Mouse (Mus musculus) lung, postnatal 10 days (tissue): Measurements from ENCODE around the gene Specc1.

Experiments used
- DNase-seq: peaks from one replicate; pipeline ENCODE4 v3.0.0; 2021

Specc1 gene

GRCm38 (mm10) chr11:62018315-62019205, 62.0 kb downstream of the Specc1 start:
- peak; percentile 55 for DNase-seq

- no peak for DNase-seq
Measured at GRCm38 (mm10) chr11:62019857-62020256, 63.3 kb downstream of the Specc1 start.

GRCm38 (mm10) chr11:62020898-62021297, 64.3 kb downstream of the Specc1 start:
- no peak for DNase-seq

- DNase-seq = peak; percentile 47
Measured at GRCm38 (mm10) chr11:62022105-62022504, 65.5 kb downstream of the Specc1 start.

- DNase-seq = peak; percentile 51
Measured at GRCm38 (mm10) chr11:62022718-62023493, 66.3 kb downstream of the Specc1 start.

GRCm38 (mm10) chr11:62023494-62024233, 67.1 kb downstream of the Specc1 start:
- peak; percentile 64 for DNase-seq

- DNase-seq = no peak
Measured at GRCm38 (mm10) chr11:62024234-62024601, 67.7 kb downstream of the Specc1 start.

GRCm38 (mm10) chr11:62024952-62025351, 68.4 kb downstream of the Specc1 start:
- no peak for DNase-seq

GRCm38 (mm10) chr11:62025770-62026169, 69.2 kb downstream of the Specc1 start:
- no peak for DNase-seq

GRCm38 (mm10) chr11:62026345-62026815, 69.8 kb downstream of the Specc1 start:
- no peak for DNase-seq

- DNase-seq = no peak
Measured at GRCm38 (mm10) chr11:62027271-62027670, 70.7 kb downstream of the Specc1 start.

- no peak for DNase-seq
Measured at GRCm38 (mm10) chr11:62027705-62028104, 71.1 kb downstream of the Specc1 start.

GRCm38 (mm10) chr11:62029171-62029570, 72.6 kb downstream of the Specc1 start:
- DNase-seq = no peak

- no peak for DNase-seq
Measured at GRCm38 (mm10) chr11:62034564-62034963, 78.0 kb downstream of the Specc1 start.

- no peak for DNase-seq
Measured at GRCm38 (mm10) chr11:62035220-62035619, 78.7 kb downstream of the Specc1 start.

- DNase-seq = no peak
Measured at GRCm38 (mm10) chr11:62040122-62040521, 83.6 kb downstream of the Specc1 start.

GRCm38 (mm10) chr11:62044627-62045026, 88.1 kb downstream of the Specc1 start:
- DNase-seq = peak; percentile 66

- DNase-seq = no peak
Measured at GRCm38 (mm10) chr11:62045964-62046363, 89.4 kb downstream of the Specc1 start.

- DNase-seq = peak; percentile 81
Measured at GRCm38 (mm10) chr11:62047817-62048640, 91.5 kb downstream of the Specc1 start.

GRCm38 (mm10) chr11:62049170-62049569, 92.6 kb downstream of the Specc1 start:
- DNase-seq = no peak

GRCm38 (mm10) chr11:62050356-62051330, 94.1 kb downstream of the Specc1 start:
- no peak for DNase-seq
